Mouse (Mus musculus) stomach, embryonic 14.5 days (tissue): ENCODE data around the gene Dnajc7. TPM values are rescaled to one million over a fixed set of nuclear protein-coding genes. Genes with fewer than 3 reads are reported as not detected.
"Not testable (repeated sequence)": the region's sequence is repeated elsewhere in the genome, so short reads cannot be mapped to it uniquely, and the experiment has no call there.

Experiments
- ATAC-seq: fragments of 200-750 bp; cut with Nextera tagmentation; 2 replicates; pipeline ENCODE4 v1.8.0; 2017; ENCODE audit warnings: low read depth, moderate TSS enrichment; ENCODE audit not compliant: insufficient number of reproducible peaks, insufficient read depth, low FRiP score
- H3K27ac ChIP-seq: fragments of 300-500 bp; sonication (generic); 2 replicates; pipeline ENCODE4 v1.5.1; 2014; ENCODE audit warnings: mild to moderate bottlenecking, low read length, moderate library complexity, mixed read lengths
- H3K27me3 ChIP-seq: fragments of 300-500 bp; sonication (generic); 2 replicates; pipeline ENCODE4 v1.6.1; 2014; ENCODE audit warnings: low read length, control low read depth, mixed read lengths; ENCODE audit not compliant: control insufficient read depth, insufficient read depth
- H3K36me3 ChIP-seq: fragments of 300-500 bp; sonication (generic); 2 replicates; pipeline ENCODE4 v1.6.1; 2014; ENCODE audit warnings: mild to moderate bottlenecking, control low read depth, low read length, moderate library complexity, mixed read lengths; ENCODE audit not compliant: control insufficient read depth, insufficient read depth
- H3K4me1 ChIP-seq: fragments of 300-500 bp; sonication (generic); 2 replicates; pipeline ENCODE4 v1.6.1; 2014; ENCODE audit warnings: low read length, control low read depth, mixed read lengths; ENCODE audit not compliant: control insufficient read depth, insufficient read depth
- H3K4me2 ChIP-seq: fragments of 300-500 bp; sonication (generic); replicated peaks from 2 replicates; pipeline ENCODE4 v1.6.1; 2014; ENCODE audit warnings: low read depth, low read length, control low read depth
- H3K4me3 ChIP-seq: fragments of 300-500 bp; sonication (generic); 2 replicates; pipeline ENCODE4 v1.5.1; 2014; ENCODE audit warnings: low read depth, low read length, control low read depth
- H3K9ac ChIP-seq: fragments of 300-500 bp; sonication (generic); replicated peaks from 2 replicates; pipeline ENCODE4 v1.6.1; 2014; ENCODE audit warnings: low read depth, mild to moderate bottlenecking, control low read depth, low read length, moderate library complexity, mixed read lengths
- H3K9me3 ChIP-seq: fragments of 300-500 bp; sonication (generic); 2 replicates; pipeline ENCODE4 v1.6.1; 2016; ENCODE audit warnings: low read depth, low read length, control low read depth; ENCODE audit not compliant: control insufficient read depth
- WGBS: fragments of 180-500 bp; shearing (Covaris S2); extraction: QIAGEN DNeasy Blood & Tissue Kit; methylation state at CpG from one replicate; pipeline ENCODE4 v1.1.7; 2014; 5-methylcytosine and 5-hydroxymethylcytosine counted together
- polyA plus RNA-seq: library from polyadenylated mRNA; unstranded; fragments of >200 nt; fragmentation: Nextera tagmentation; extraction: Ambion mirVana; gene quantifications from 2 replicates; pipeline ENCODE4 v1.2.1, GENCODE M21; 2014

Gene Dnajc7
- polyA plus RNA-seq, 1 experiment from 2014 or later, result 95.4 TPM

DNA sequence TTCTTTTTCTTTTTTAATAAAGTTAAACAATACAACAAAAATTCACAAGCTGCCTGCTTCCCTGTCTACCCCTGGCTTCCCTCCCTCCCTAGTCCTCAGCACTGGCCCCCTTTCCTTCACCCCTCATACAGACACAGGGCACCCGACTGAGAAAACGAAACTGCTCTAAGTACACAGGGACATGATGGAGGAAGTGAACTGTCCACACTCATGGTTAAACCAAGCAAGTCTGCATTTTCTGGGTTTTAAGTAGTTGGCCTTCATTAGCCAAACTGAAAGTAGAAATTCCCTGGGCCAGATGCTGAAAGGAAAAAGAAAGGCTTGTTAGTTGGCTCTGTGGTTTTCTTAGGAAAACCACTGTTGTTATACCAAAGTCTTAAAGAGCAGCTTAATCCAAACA is 37.1 kb downstream of the Dnajc7 start:
- ATAC-seq, result no peak
- 94% methylated on average over 2 of the region's 2 CpGs for WGBS
- H3K9ac ChIP-seq, result no peak overlapping the region

GRCm38 (mm10) chr11:100582413-100582812 is 37.6 kb downstream of the Dnajc7 start:
- not testable (repeated sequence) for H3K9ac ChIP-seq, H3K4me2 ChIP-seq, H3K4me1 ChIP-seq, H3K27me3 ChIP-seq, H3K4me3 ChIP-seq, ATAC-seq, H3K27ac ChIP-seq, H3K9me3 ChIP-seq
- WGBS, result 95% methylated on average over 1 of the region's 1 CpGs
- peaks cover 73% of the 10 kb centered on the region for H3K36me3 ChIP-seq

More for the DNA sequence above, 37.1 kb downstream of the Dnajc7 start:
- Histone ChIP-seq H3K4me2 (no peak overlapping the region), H3K36me3 (peaks cover 77% of the 10 kb centered on the region), H3K27me3 (no peaks in the 10 kb centered on the region), H3K9me3 (no peaks in the 10 kb centered on the region), H3K27ac (no peak overlapping the region), H3K4me3 (no peak overlapping the region), H3K4me1 (no peaks in the 10 kb centered on the region)

DNA sequence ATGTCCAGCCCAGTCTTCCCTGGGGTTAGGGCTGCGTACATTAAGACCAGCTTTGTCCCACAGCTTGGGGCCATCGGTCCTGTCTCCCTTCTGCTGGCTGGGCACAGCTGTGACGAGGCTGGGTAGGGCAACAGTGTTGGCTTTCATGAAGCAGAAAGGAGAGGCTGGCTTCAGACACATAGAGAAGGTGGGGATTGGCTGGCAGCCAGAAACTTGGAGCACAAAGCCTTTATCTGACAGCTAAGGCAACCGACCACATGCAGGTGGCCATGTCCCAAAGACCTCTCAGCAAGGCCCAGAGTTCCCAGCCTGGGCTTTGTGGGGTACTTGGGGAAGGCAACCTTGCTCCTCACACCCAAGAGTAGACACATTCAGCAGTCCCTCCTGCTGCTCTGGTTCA is 38.2 kb downstream of the Dnajc7 start:
- H3K9ac ChIP-seq, result no peak overlapping the region
- H3K4me3 ChIP-seq, result no peak overlapping the region
- no peak overlapping the region for H3K4me2 ChIP-seq
- peaks cover 66% of the 10 kb centered on the region for H3K36me3 ChIP-seq
- H3K4me1 ChIP-seq, result no peaks in the 10 kb centered on the region
- H3K9me3 ChIP-seq, result no peaks in the 10 kb centered on the region
- no peak overlapping the region for H3K27ac ChIP-seq
- 63% methylated on average over 4 of the region's 4 CpGs for WGBS
- ATAC-seq, result peak; percentile 26; the same call in 1 of the 2 replicates
- no peaks in the 10 kb centered on the region for H3K27me3 ChIP-seq

DNA sequence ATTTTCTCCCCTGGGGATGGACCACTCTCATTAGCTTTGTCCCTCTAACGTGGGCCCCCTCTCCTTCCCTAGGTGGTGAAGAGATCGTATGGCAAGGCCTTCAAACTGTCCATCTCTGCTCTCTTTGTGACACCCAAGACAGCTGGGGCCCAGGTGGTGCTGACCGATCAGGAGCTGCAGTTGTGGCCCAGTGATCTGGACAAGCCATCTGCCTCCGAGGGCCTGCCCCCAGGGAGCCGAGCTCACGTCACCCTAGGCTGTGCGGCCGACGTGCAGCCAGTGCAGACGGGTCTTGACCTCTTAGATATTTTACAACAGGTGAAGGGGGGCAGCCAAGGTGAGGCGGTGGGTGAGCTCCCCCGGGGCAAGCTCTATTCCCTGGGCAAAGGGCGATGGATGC is 39.7 kb downstream of the Dnajc7 start:
- ATAC-seq, result no peak
- no peaks in the 10 kb centered on the region for H3K27me3 ChIP-seq
- WGBS, result 94% methylated on average over 13 of the region's 13 CpGs
- no peak overlapping the region for H3K4me3 ChIP-seq
- peaks cover 3% of the 10 kb centered on the region; the same call in 1 of the 2 replicates for H3K4me1 ChIP-seq
- no peak overlapping the region for H3K9ac ChIP-seq
- no peak overlapping the region for H3K4me2 ChIP-seq
- H3K9me3 ChIP-seq, result no peaks in the 10 kb centered on the region
- H3K27ac ChIP-seq, result no peak overlapping the region
- H3K36me3 ChIP-seq, result peaks cover 53% of the 10 kb centered on the region

- ATAC-seq, result no peak
- WGBS, result 92% methylated on average over 9 of the region's 9 CpGs
- Histone ChIP-seq H3K36me3 (peaks cover 43% of the 10 kb centered on the region), H3K9me3 (no peaks in the 10 kb centered on the region), H3K27ac (no peak overlapping the region), H3K4me2 (no peak overlapping the region), H3K27me3 (no peaks in the 10 kb centered on the region), H3K4me1 (peaks cover 4% of the 10 kb centered on the region; the same call in 1 of the 2 replicates), H3K9ac (no peak overlapping the region), H3K4me3 (no peak overlapping the region)
Measured at GRCm38 (mm10) chr11:100579116-100579799, 40.7 kb downstream of the Dnajc7 start.

DNA sequence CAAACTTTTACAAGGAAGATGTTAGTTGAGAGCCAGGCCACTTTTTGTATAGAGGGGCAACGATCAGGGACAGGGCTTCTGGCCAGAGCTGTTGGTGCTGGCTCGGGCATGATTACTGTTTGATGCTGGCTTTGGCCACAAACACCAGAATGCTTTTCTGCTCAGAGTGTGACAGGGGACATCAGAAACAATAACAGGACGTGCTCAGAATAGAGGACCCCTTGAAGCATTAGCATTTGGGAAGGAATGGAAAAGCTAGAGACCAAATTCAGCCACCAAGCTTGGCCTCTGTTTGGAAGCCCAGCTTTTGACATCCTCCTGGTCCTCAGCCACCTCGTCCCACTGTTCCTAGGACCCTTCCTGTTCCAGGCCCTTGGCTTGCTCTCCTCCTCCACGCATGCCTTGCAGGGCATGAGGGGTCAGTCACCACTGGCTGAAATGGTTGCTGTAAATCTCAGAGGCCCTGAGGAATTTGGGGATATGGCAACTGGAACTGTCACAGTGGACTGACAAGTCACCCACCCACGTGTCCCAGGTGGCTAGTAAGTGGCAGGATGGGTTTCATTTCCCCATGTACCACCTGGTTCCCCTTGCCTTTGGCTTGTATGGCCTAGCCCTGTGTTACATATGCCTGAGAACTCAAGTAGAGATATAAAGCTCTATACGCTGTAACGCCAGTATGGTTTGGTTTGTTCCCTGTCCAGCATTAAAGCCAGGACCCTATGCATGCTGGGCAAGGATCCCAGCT is 41.9 kb downstream of the Dnajc7 start:
- ATAC-seq, result no peak
- Histone ChIP-seq H3K9ac (no peak overlapping the region), H3K4me1 (peaks cover 4% of the 10 kb centered on the region; the same call in 1 of the 2 replicates), H3K4me2 (no peak overlapping the region), H3K27me3 (no peaks in the 10 kb centered on the region), H3K4me3 (no peak overlapping the region), H3K9me3 (no peaks in the 10 kb centered on the region), H3K36me3 (peaks cover 31% of the 10 kb centered on the region), H3K27ac (no peak overlapping the region)
- WGBS, result 76% methylated on average over 8 of the region's 8 CpGs

DNA sequence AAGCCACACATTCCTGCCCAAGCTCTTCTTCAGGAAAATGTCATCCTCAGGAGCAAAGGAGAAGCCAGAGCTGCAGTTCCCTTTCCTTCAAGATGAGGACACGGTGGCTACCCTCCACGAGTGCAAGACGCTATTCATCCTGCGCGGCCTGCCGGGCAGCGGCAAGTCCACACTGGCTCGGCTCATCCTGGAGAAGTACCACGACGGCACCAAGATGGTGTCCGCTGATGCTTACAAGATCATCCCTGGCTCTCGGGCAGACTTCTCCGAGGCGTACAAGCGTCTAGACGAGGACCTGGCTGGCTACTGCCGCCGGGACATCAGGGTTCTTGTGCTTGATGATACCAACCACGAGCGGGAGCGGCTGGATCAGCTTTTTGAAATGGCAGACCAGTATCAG is 43.7 kb downstream of the Dnajc7 start:
- H3K4me2 ChIP-seq, result no peak overlapping the region
- H3K27me3 ChIP-seq, result no peaks in the 10 kb centered on the region; the same call in 1 of the 2 replicates
- no peak overlapping the region for H3K27ac ChIP-seq
- H3K4me3 ChIP-seq, result no peak overlapping the region; the same call in 1 of the 2 replicates
- no peak overlapping the region for H3K9ac ChIP-seq
- peaks cover 20% of the 10 kb centered on the region; the same call in 1 of the 2 replicates for H3K36me3 ChIP-seq
- 64% methylated on average over 21 of the region's 21 CpGs for WGBS
- peaks cover 4% of the 10 kb centered on the region; the same call in 1 of the 2 replicates for H3K4me1 ChIP-seq
- H3K9me3 ChIP-seq, result no peaks in the 10 kb centered on the region
- ATAC-seq, result no peak

DNA sequence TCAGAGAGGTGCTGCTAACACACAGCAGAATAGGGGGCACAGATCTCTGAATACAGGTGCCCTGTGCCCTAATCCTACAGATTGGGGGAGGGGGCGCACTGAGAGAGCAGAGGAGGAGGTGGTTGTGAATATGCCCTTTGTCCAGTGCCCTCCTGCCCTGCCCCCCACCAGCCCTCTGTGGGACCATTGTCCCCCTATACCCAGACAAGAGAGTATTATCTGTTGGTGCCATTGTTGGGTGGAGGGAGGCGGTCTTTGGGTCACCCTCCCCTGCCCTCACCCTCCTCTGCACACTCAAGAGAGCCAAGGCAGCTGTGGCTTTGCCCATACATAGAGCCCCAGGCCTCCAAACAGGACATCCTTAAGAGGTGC is 44.5 kb downstream of the Dnajc7 start:
- H3K27me3 ChIP-seq, result no peaks in the 10 kb centered on the region; the same call in 1 of the 2 replicates
- no peak overlapping the region for H3K27ac ChIP-seq
- H3K9ac ChIP-seq, result peak overlapping the region; percentile 25
- H3K36me3 ChIP-seq, result peaks cover 12% of the 10 kb centered on the region; the same call in 1 of the 2 replicates
- ATAC-seq, result peak; percentile 8; the same call in 1 of the 2 replicates
- WGBS, result 35% methylated on average over 2 of the region's 2 CpGs
- H3K4me1 ChIP-seq, result peaks cover 4% of the 10 kb centered on the region; the same call in 1 of the 2 replicates
- peak overlapping the region; percentile 72 for H3K4me2 ChIP-seq
- peak overlapping the region; percentile 68 for H3K4me3 ChIP-seq
- no peaks in the 10 kb centered on the region for H3K9me3 ChIP-seq
